Mouse (Mus musculus): ENCODE measurements around the gene Bpnt1. TPM values are rescaled to one million over a fixed set of nuclear protein-coding genes. Genes with fewer than 3 reads are reported as not detected.
A peak's percentile ranks its signal among the peaks of the same experiment; 100 is the strongest.

Bpnt1 gene
- total RNA-seq, 2 experiments from 2014 or later: 9.8 to 29.0 TPM

DNA sequence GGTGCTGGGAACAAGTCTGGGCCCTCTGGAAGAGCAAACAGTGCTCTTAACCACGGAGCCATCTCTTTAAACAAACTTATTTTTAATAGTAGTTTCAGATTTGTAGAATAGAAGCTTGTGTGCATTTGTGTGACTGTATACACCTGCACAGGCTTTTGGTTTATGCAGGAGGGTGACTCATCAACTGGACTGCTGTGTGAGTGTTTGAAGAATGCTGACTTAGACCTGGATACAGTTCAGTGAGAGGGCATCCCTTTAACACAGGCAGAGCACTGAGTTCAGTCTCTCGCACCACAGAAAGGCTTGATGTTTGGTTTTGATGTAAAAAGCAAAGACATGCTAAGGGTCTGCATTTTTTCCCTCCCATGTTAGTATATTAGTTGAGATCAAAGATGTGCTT lies 45.5 kb downstream of the Bpnt1 start:
- no peak for ATAC-seq (ENCODE audit: poor library complexity, severe bottlenecking)

DNA sequence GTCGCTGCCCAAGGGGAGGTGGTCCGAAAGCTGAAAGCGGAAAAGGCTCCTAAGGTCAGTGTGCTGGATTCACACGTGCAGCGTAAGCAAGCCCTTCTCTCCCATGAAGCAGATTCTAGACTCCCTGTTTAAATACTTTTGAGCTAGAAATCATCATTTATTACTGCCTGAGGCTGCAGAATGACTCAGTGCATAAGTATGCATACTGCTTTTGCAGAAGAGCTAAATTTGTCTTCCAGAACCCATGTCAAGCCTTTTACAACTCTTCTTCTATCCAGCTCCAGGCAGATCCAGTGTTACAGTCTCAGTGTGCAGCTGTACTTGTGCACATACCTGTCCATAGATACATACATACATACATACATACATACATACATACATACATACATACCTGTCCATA lies 69.7 kb downstream of the Bpnt1 start:
- no peak for ATAC-seq (ENCODE audit: poor library complexity, severe bottlenecking)

DNA sequence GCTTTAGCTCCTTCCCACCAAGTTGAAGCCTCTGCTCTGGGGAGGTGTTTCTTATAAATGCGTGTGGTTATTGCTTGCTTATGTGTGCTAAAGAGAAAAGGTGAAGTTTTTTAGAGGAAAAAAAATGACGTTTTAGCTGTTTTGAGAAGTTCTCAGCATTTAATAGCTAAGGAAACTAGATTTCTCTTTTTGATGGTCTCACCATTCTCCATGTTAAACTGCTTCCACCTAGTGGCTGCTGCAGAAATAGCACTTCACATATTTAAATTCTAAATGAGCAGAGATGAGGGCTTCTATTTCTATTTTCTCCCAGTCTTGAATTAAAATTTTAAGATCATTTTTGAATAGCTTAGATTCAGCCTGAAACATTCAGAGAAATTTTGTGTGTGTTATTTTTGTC lies 72.1 kb downstream of the Bpnt1 start:
- ATAC-seq (ENCODE audit: poor library complexity, severe bottlenecking): peak; percentile 77

DNA sequence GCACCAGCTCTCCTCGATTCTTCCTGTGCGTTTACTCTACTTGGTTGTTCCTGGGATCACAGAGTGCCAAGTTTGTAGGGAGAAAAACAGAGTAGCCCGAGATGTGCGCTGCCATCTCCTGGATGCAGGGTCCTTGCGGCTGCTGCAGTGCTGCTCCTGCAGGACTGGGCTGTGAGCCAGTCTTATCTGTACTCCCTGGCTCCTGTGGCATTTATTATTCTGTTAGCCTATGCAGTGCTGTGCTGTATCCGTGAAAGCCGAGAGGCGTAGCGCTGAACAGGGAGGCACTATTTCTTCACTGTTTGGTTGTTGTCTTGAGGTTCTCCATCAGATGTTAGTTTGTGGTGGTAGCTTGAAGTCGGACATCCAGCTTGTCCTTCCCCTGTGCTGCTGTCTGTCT lies 74.0 kb downstream of the Bpnt1 start:
- no peak for ATAC-seq (ENCODE audit: poor library complexity, severe bottlenecking)

Other genes with a start within 250 kb of the Bpnt1 start
- 20.0 and 20.6 TPM in 2 replicates for gene Rab3gap2, start 128.0 kb upstream of the Bpnt1 start, total RNA-seq (2015)
- 25.7 and 29.1 TPM in 2 replicates for gene Rab3gap2, start 128.0 kb upstream of the Bpnt1 start, total RNA-seq (2017)
- gene Iars2, start 2.8 kb upstream of the Bpnt1 start, total RNA-seq (2015): 20.7 and 23.0 TPM in 2 replicates
- gene Iars2, start 2.8 kb upstream of the Bpnt1 start, total RNA-seq (2017): 26.4 and 27.6 TPM in 2 replicates
- gene Eprs, start 30.9 kb downstream of the Bpnt1 start, total RNA-seq (2015): 31.7 and 33.6 TPM in 2 replicates
- 68.0 and 69.3 TPM in 2 replicates for gene Eprs, start 30.9 kb downstream of the Bpnt1 start, total RNA-seq (2017)
- 0.07 and 0.09 TPM in 2 replicates for gene Slc30a10, start 122.7 kb downstream of the Bpnt1 start, total RNA-seq (2015)
- gene Slc30a10, start 122.7 kb downstream of the Bpnt1 start, total RNA-seq (2017): 0.07 and 0.16 TPM in 2 replicates

Data from megakaryocyte, adult 5-6 weeks (primary cell).